ENCODE assay signal across 19 mouse cellular contexts in genomic region chr11:118229941-118230340, GRCm38 (mm10).
"Had no signal": no experiment of that assay in that cellular context is flagged by ENCODE, and none has a peak within 500 bp of the region (broad histone marks: within the 10 kb centered on the region; RNA-seq: fewer than 3 reads in every experiment).

No protein-coding gene starts in this region.

- H3K27me3 ChIP-seq: kidney, embryonic 15.5 days; liver, embryonic 13.5 days; midbrain, embryonic 12.5 days; midbrain, embryonic 15.5 days had no signal

- DNase-seq: kidney, adult 11 months; kidney, adult 8-10 months; kidney, postnatal 10 days; kidney, postnatal 36 days; layer of hippocampus, postnatal 36 days; liver, embryonic 13.5 days; lung, adult 2 months; lung, postnatal 14 days; lung, postnatal 4 days; right cerebral cortex, adult 18-20 months; right cerebral cortex, postnatal 14 days; thymus, adult 2 months; thymus, postnatal 14 days had no signal

- H3K9me3 ChIP-seq: kidney, embryonic 15.5 days; liver, embryonic 13.5 days; midbrain, embryonic 12.5 days; midbrain, embryonic 15.5 days had no signal

- H3K4me2 ChIP-seq: kidney, embryonic 15.5 days; liver, embryonic 13.5 days; midbrain, embryonic 12.5 days; midbrain, embryonic 15.5 days had no signal

- H3K9ac ChIP-seq: kidney, embryonic 15.5 days; liver, embryonic 13.5 days; midbrain, embryonic 12.5 days; midbrain, embryonic 15.5 days had no signal

- H3K27ac ChIP-seq: kidney, embryonic 15.5 days; left cerebral cortex, adult 2 months; liver, embryonic 13.5 days; midbrain, embryonic 12.5 days; midbrain, embryonic 15.5 days; stomach, postnatal 0 days had no signal

- H3K36me3 ChIP-seq: kidney, embryonic 15.5 days; liver, embryonic 13.5 days; midbrain, embryonic 12.5 days; midbrain, embryonic 15.5 days had no signal

- H3K4me3 ChIP-seq: kidney, embryonic 15.5 days; left cerebral cortex, adult 2 months; liver, embryonic 13.5 days; midbrain, embryonic 12.5 days; midbrain, embryonic 15.5 days; myocyte had no signal

- ATAC-seq: midbrain, embryonic 15.5 days had no signal
